Mouse (Mus musculus): ENCODE data around the gene Uqcc2.

DNA sequence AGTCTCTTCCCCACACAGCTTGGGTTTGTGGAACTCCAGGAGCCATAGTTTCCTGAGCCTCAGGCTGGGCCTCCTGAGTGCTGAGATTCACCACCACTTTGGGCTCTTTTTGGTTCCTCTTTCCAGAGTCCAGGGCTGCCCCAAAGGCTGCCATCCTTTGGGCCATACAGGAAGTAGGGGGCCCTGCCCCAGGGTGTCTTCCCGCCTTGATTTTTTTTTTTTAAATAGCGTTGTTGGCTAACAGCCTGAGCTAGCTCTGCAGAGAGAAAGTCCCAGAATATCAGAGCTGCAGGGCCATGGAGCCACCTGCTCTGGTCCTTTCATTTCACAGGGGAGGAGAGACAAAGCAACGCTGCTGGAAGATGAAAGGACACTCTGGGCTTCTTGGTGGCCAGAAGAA is 40.0 kb upstream of the Uqcc2 start:
- TF ChIP-seq CTCF (IDR thresholded peaks at IDR 0.05; ENCODE audit: control insufficient read depth, insufficient read depth, insufficient read length), result no peak
- TF ChIP-seq USF1 (IDR thresholded peaks at IDR 0.05; ENCODE audit: low read depth), result no peak
- TF ChIP-seq MYOG (IDR thresholded peaks at IDR 0.05; ENCODE audit: control insufficient read depth, extremely low read depth, insufficient read length), result no peak
- TF ChIP-seq MAX (IDR thresholded peaks at IDR 0.05), result no peak

Measured in C2C12 (cell line).